Mouse (Mus musculus) CH12.LX (cell line): ENCODE data around the gene Cnksr3. TPM values are rescaled to one million over a fixed set of nuclear protein-coding genes. Genes with fewer than 3 reads are reported as not detected.

Experiments used
- DNase-seq: peaks from one replicate; pipeline ENCODE4 v3.0.0-alpha.2; 2013; ENCODE audit errors: extremely low read depth
- H3K27ac ChIP-seq: 2 replicates; pipeline ENCODE4 v1.5.1; 2012; ENCODE audit warnings: low read depth, mild to moderate bottlenecking, control low read depth, moderate library complexity; ENCODE audit not compliant: insufficient read depth
- H3K27me3 ChIP-seq: replicated peaks from 2 replicates; pipeline ENCODE3; 2012; ENCODE audit warnings: inconsistent platforms
- H3K36me3 ChIP-seq, 2 experiments: replicated peaks in 1 of 2; 2 replicates each; pipeline versions ENCODE3 to v1.6.1; 2012; ENCODE audit warnings: inconsistent platforms in 1 of 2, low read length in 1 of 2, mild to moderate bottlenecking in 1 of 2, mixed read lengths in 1 of 2, moderate library complexity in 1 of 2; ENCODE audit not compliant: control insufficient read depth in 1 of 2, insufficient read depth in 1 of 2
- H3K4me1 ChIP-seq, 2 experiments: 2 replicates each; pipeline ENCODE4 v1.6.1; 2012; ENCODE audit warnings: inconsistent platforms in 1 of 2, moderate library complexity in 1 of 2; ENCODE audit not compliant: insufficient read depth in 2 of 2, control insufficient read depth in 1 of 2
- H3K4me2 ChIP-seq: 2 replicates; pipeline ENCODE4 v1.6.1; 2012; ENCODE audit warnings: low read depth, mild to moderate bottlenecking, control low read depth; ENCODE audit not compliant: poor library complexity, insufficient read depth, severe bottlenecking
- H3K4me3 ChIP-seq, 3 experiments: fragments of 150-350 bp in 1 of 3; sonication (generic) in 1 of 3; replicated peaks in 1 of 3; 2 replicates each; pipeline versions ENCODE3 to v1.5.1; 2011 to 2012; ENCODE audit warnings: low read depth in 2 of 3, low read length in 2 of 3, mild to moderate bottlenecking in 2 of 3, moderate library complexity in 2 of 3, control low read depth in 1 of 3, improper control_type of control experiment in 1 of 3, inconsistent platforms in 1 of 3, mixed read lengths in 1 of 3; ENCODE audit not compliant: poor library complexity in 1 of 3
- H3K79me2 ChIP-seq: replicated peaks from 2 replicates; pipeline ENCODE4 v1.6.1; 2012; ENCODE audit warnings: mild to moderate bottlenecking, moderate library complexity; ENCODE audit not compliant: control insufficient read depth, poor library complexity, insufficient read depth, severe bottlenecking; ENCODE audit errors: extremely low read depth
- H3K9ac ChIP-seq: 2 replicates; pipeline ENCODE4 v1.6.1; 2012; ENCODE audit warnings: low read depth, mild to moderate bottlenecking, control low read depth, moderate library complexity; ENCODE audit not compliant: insufficient read depth
- H3K9me3 ChIP-seq: replicated peaks from 2 replicates; pipeline ENCODE3; 2012; ENCODE audit warnings: low read length, inconsistent platforms, mixed read lengths
- CHD1 ChIP-seq: IDR thresholded peaks from 2 replicates; pipeline ENCODE4 v1.6.1; 2012; ENCODE audit warnings: low read depth, low read length, improper control_type of control experiment, inconsistent platforms
- CHD2 ChIP-seq: IDR thresholded peaks from 2 replicates; pipeline ENCODE4 v1.6.1; 2011; ENCODE audit warnings: low read length, improper control_type of control experiment
- CTCF ChIP-seq, 2 experiments: IDR thresholded peaks in 1 of 2; conservative IDR thresholded peaks in 1 of 2; 2 replicates each; pipeline ENCODE4 v1.5.1; 2011 to 2012; ENCODE audit warnings: low read depth in 2 of 2, low read length in 2 of 2, improper control_type of control experiment in 1 of 2, inconsistent platforms in 1 of 2, mild to moderate bottlenecking in 1 of 2, moderate library complexity in 1 of 2
- ETS1 ChIP-seq: conservative IDR thresholded peaks from 2 replicates; pipeline ENCODE4 v1.6.1; 2012; ENCODE audit warnings: low read depth, mild to moderate bottlenecking, inconsistent platforms, low read length, improper control_type of control experiment, moderate library complexity
- GABPA ChIP-seq: IDR thresholded peaks from 2 replicates; pipeline ENCODE4 v1.6.1; 2012; ENCODE audit warnings: low read depth, low read length, improper control_type of control experiment, inconsistent platforms; ENCODE audit not compliant: insufficient replicate concordance
- HCFC1 ChIP-seq: IDR thresholded peaks from 2 replicates; pipeline ENCODE4 v1.6.1; 2012; ENCODE audit warnings: low read depth, mild to moderate bottlenecking, inconsistent platforms, low read length, improper control_type of control experiment
- JUN ChIP-seq: IDR thresholded peaks from 2 replicates; pipeline ENCODE4 v1.6.1; 2011; ENCODE audit warnings: low read depth, mild to moderate bottlenecking, low read length, improper control_type of control experiment, moderate library complexity; ENCODE audit not compliant: insufficient read depth
- JUND ChIP-seq: conservative IDR thresholded peaks from 2 replicates; pipeline ENCODE4 v1.6.1; 2011; ENCODE audit warnings: low read depth, low read length, improper control_type of control experiment
- MEF2A ChIP-seq: IDR thresholded peaks from 2 replicates; pipeline ENCODE4 v1.6.1; 2014; ENCODE audit warnings: low read depth, mild to moderate bottlenecking, inconsistent platforms, low read length, improper control_type of control experiment, borderline replicate concordance
- MYC ChIP-seq: IDR thresholded peaks from 2 replicates; pipeline ENCODE4 v1.6.1; 2011; ENCODE audit warnings: low read depth, mild to moderate bottlenecking, improper control_type of control experiment, low read length
- NRF1 ChIP-seq: IDR thresholded peaks from 2 replicates; pipeline ENCODE4 v1.6.1; 2014; ENCODE audit warnings: low read depth, mild to moderate bottlenecking, inconsistent platforms, low read length, improper control_type of control experiment, moderate library complexity
- POLR2AphosphoS2 ChIP-seq: IDR thresholded peaks from 2 replicates; pipeline ENCODE4 v1.6.1; 2011; ENCODE audit warnings: low read depth, low read length, improper control_type of control experiment
- RAD21 ChIP-seq: IDR thresholded peaks from 2 replicates; pipeline ENCODE4 v1.6.1; 2011; ENCODE audit warnings: low read depth, mild to moderate bottlenecking, low read length, improper control_type of control experiment, moderate library complexity
- RCOR1 ChIP-seq: conservative IDR thresholded peaks from 2 replicates; pipeline ENCODE4 v1.6.1; 2012; ENCODE audit warnings: low read depth, mild to moderate bottlenecking, inconsistent platforms, low read length, improper control_type of control experiment
- SMC3 ChIP-seq: IDR thresholded peaks from 2 replicates; pipeline ENCODE4 v1.6.1; 2011; ENCODE audit warnings: low read depth, low read length, improper control_type of control experiment
- USF1 ChIP-seq: IDR thresholded peaks from 2 replicates; pipeline ENCODE4 v1.6.1; 2014; ENCODE audit warnings: low read depth, mild to moderate bottlenecking, inconsistent platforms, low read length, improper control_type of control experiment
- USF2 ChIP-seq: conservative IDR thresholded peaks from 2 replicates; pipeline ENCODE4 v1.6.1; 2011; ENCODE audit warnings: low read depth, low read length, improper control_type of control experiment
- ZC3H11A ChIP-seq: IDR thresholded peaks from 2 replicates; pipeline ENCODE4 v1.6.1; 2012; ENCODE audit warnings: low read depth, mild to moderate bottlenecking, inconsistent platforms, low read length, improper control_type of control experiment
- ZNF384 ChIP-seq: IDR thresholded peaks from 2 replicates; pipeline ENCODE4 v1.6.1; 2012; ENCODE audit warnings: low read depth, low read length, improper control_type of control experiment, inconsistent platforms
- dilution Hi-C: fragments of 300-500 bp; cut with MboI; formaldehyde crosslinking; loops from 2 replicates; pipeline ENCODE4 v1.14.3; 2020; ENCODE audit warnings: low sequenced_read_pairs; ENCODE audit not compliant: extremely low pct_unique_long_range_greater_than_20kb, extremely low pct_ligation_motif_present
- in situ Hi-C: fragments of 300-500 bp; cut with MboI; formaldehyde crosslinking; loops from 3 replicates; pipeline ENCODE4 v1.14.3; 2019; ENCODE audit warnings: low sequenced_read_pairs, low pct_ligation_motif_present, low pct_unique_long_range_greater_than_20kb, mixed read lengths
- polyA plus RNA-seq: library from polyadenylated mRNA; unstranded; fragments of >175 nt; gene quantifications from 2 replicates; pipeline ENCODE4 v1.2.1, GENCODE M21; 2012; ENCODE audit warnings: low read depth; ENCODE audit not compliant: insufficient read length
- total RNA-seq, 2 experiments: library from RNA; depleted of rRNA; stranded (reverse); fragments of 300-350 nt in 1 of 2; fragments of >200 nt in 1 of 2; gene quantifications; 2 replicates each; pipeline ENCODE4 v1.2.3; 2012 to 2014

Cnksr3 gene
- total and polyA plus RNA-seq, 3 experiments, result 0.72 to 3.9 (median 2.9) TPM

- peaks cover 0 to 51% of the 10 kb centered on the region in 2 experiments for H3K36me3 ChIP-seq
- dilution Hi-C loops (no loop called here), in situ Hi-C loops (no loop called here)
- H3K4me2 ChIP-seq, result no peak overlapping the region
- TF ChIP-seq MEF2A (no peak), CTCF (conservative IDR thresholded peaks at IDR 0.05 in 1 of 2, IDR thresholded peaks at IDR 0.05 in 1 of 2; ENCODE audit: low read depth in 2 of 2, low read length in 2 of 2) (peak in 1 of 2 experiments; percentile 33; a peak in 2 of 4 replicates), GABPA (no peak), SMC3 (peak; percentile 26; the same call in 1 of the 2 replicates), RAD21 (peak; percentile 43)
- H3K27me3 ChIP-seq, result no peaks in the 10 kb centered on the region
- DNase-seq, result no peak
- no peaks in the 10 kb centered on the region for H3K79me2 ChIP-seq
- no peak overlapping the region for H3K4me3 ChIP-seq
- no peak overlapping the region for H3K27ac ChIP-seq
- peaks cover 0 to 5% of the 10 kb centered on the region in 2 experiments; a peak in 2 of 4 replicates for H3K4me1 ChIP-seq
- H3K9ac ChIP-seq, result no peak overlapping the region
- H3K9me3 ChIP-seq, result no peaks in the 10 kb centered on the region
Observed at GRCm38 (mm10) chr10:7124993-7125392, 87.0 kb downstream of the Cnksr3 start.

GRCm38 (mm10) chr10:7122294-7122693 is 89.7 kb downstream of the Cnksr3 start:
- no peaks in the 10 kb centered on the region for H3K27me3 ChIP-seq
- H3K9me3 ChIP-seq, result no peaks in the 10 kb centered on the region
- no peak for DNase-seq
- dilution Hi-C loops, result no loop called here
- H3K9ac ChIP-seq, result no peak overlapping the region
- H3K4me2 ChIP-seq, result no peak overlapping the region
- in situ Hi-C loops, result no loop called here
- peaks cover 0 to 7% of the 10 kb centered on the region in 2 experiments; a peak in 2 of 4 replicates for H3K4me1 ChIP-seq
- H3K27ac ChIP-seq, result no peak overlapping the region
- TF ChIP-seq MYC (no peak), JUND (no peak), ZNF384 (no peak), USF1 (no peak), POLR2AphosphoS2 (no peak), HCFC1 (no peak), RAD21 (no peak), JUN (no peak), USF2 (no peak), MEF2A (no peak), ZC3H11A (no peak), NRF1 (no peak), CHD2 (no peak), ETS1 (no peak), RCOR1 (no peak), CHD1 (no peak)
- H3K79me2 ChIP-seq, result no peaks in the 10 kb centered on the region
- peaks cover 0 to 36% of the 10 kb centered on the region in 2 experiments for H3K36me3 ChIP-seq
- no peak overlapping the region for H3K4me3 ChIP-seq
